Mouse (Mus musculus) left cerebral cortex, postnatal 25 days (tissue): Measurements from ENCODE around the gene Scaf4. TPM values are rescaled to one million over a fixed set of nuclear protein-coding genes. Genes with fewer than 3 reads are reported as not detected.
"Not testable (repeated sequence)": the region's sequence is repeated elsewhere in the genome, so short reads cannot be mapped to it uniquely, and the experiment has no call there.

ENCODE experiments used
- DNase-seq, 2 experiments: peaks; one replicate each; pipeline ENCODE4 v3.0.0; 2022; ENCODE audit warnings: low spot score in 2 of 2, mixed read lengths in 1 of 2
- intact Hi-C: fragments of 180-260 bp; cut with DNase I; formaldehyde crosslinking; loops from one replicate; pipeline ENCODE4 v1.15.1; 2025
- total RNA-seq, 2 experiments: library from RNA; stranded (reverse); gene quantifications; 2 replicates each; pipeline ENCODE4 v1.2.3; 2021

Gene Scaf4
- total RNA-seq, 2 experiments from 2014 or later: 41.1 to 42.8 TPM

GRCm38 (mm10) chr16:90297479-90298425 is 13.4 kb upstream of the Scaf4 start:
- intact Hi-C loops: no loop called here
- DNase-seq: no peak

GRCm38 (mm10) chr16:90291675-90292074 is 7.4 kb upstream of the Scaf4 start:
- intact Hi-C loops: no loop called here
- no peak for DNase-seq

GRCm38 (mm10) chr16:90290962-90291361 is 6.7 kb upstream of the Scaf4 start:
- DNase-seq: no peak
- intact Hi-C loops: no loop called here

DNA sequence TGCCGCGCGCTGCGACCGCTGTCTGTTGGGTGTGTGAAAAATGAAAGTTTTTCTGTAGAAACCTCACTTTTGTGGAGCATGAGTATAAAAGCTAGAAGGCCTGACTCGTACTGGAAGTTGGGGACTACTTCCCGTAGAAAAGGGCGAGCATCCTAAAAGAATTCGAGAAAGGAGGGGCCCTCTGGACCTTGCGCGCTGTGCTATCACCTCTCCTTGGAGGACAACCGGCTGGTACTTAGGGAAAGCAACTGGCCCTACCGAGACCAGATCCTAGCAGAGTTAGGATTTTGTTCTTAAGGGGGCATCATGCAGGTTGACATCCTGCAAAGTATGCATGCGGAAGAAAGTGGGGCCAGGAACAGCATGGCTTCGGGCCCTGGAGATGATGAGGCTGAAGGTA is 613 bp upstream of the Scaf4 start:
- intact Hi-C loops: no loop called here
- DNase-seq: peak in 1 of 2 experiments; percentile 8

GRCm38 (mm10) chr16:90283266-90283904 is 918 bp downstream of the Scaf4 start:
- intact Hi-C loops: no loop called here
- DNase-seq: peak in 1 of 2 experiments; percentile 13

- DNase-seq: no peak
- intact Hi-C loops: no loop called here
Observed at GRCm38 (mm10) chr16:90282620-90283265, 1.6 kb downstream of the Scaf4 start.

- intact Hi-C loops: no loop called here
- no peak for DNase-seq
Observed at GRCm38 (mm10) chr16:90281406-90281805, 2.9 kb downstream of the Scaf4 start.

GRCm38 (mm10) chr16:90280989-90281388 is 3.3 kb downstream of the Scaf4 start:
- DNase-seq: no peak
- intact Hi-C loops: no loop called here

- intact Hi-C loops: no loop called here
- no peak for DNase-seq
Observed at GRCm38 (mm10) chr16:90280515-90280914, 3.8 kb downstream of the Scaf4 start.

DNA sequence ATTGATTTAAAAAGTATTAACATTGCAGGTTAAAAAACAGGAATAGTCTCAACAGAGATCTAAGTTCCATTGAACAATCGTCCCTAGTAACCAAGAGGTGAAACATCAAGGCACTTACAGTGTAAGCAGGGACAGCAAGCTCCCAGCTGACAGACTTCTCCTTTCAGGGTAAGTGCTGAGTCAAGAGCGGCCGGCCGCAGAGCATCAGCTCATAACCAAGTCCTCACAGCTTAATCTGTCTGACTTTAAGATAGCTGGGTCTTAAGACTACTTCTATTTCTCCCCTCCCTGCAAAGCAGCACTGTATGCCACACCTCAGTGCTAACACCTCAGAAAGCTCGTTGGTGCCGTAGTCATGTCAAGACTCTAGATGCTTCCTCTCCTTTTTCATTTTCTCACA is 5.2 kb downstream of the Scaf4 start:
- DNase-seq: no peak
- intact Hi-C loops: no loop called here

- DNase-seq: peak in 1 of 2 experiments; percentile 23
- intact Hi-C loops: no loop called here
Observed at GRCm38 (mm10) chr16:90275521-90275920, 8.8 kb downstream of the Scaf4 start.

GRCm38 (mm10) chr16:90266581-90266980 is 17.7 kb downstream of the Scaf4 start:
- no peak for DNase-seq
- intact Hi-C loops: no loop called here

GRCm38 (mm10) chr16:90265106-90265505 is 19.2 kb downstream of the Scaf4 start:
- intact Hi-C loops: no loop called here
- DNase-seq: no peak

DNA sequence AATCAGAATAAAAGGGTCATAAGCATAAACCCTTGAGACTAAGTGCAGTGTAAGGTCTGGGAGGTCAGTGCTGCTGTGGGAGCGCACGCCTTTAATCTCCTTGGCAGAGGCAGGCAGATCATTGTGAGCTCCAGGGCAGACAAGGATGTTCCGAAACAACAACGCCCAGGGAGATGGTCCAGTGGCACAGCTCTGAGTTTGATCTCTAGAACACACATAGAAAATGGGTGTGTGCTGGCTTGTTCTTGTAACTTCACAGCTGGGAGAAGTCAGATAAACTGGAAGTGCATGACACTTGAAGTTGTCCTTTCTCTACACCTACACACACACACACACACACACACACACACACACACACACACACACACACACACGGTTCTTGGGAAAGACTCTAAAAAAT is 20.3 kb downstream of the Scaf4 start:
- no peak for DNase-seq
- intact Hi-C loops: no loop called here

- intact Hi-C loops: no loop called here
- no peak for DNase-seq
Observed at GRCm38 (mm10) chr16:90261791-90262190, 22.5 kb downstream of the Scaf4 start.

- intact Hi-C loops: no loop called here
- DNase-seq: no peak
Observed at GRCm38 (mm10) chr16:90260097-90260496, 24.2 kb downstream of the Scaf4 start.

DNA sequence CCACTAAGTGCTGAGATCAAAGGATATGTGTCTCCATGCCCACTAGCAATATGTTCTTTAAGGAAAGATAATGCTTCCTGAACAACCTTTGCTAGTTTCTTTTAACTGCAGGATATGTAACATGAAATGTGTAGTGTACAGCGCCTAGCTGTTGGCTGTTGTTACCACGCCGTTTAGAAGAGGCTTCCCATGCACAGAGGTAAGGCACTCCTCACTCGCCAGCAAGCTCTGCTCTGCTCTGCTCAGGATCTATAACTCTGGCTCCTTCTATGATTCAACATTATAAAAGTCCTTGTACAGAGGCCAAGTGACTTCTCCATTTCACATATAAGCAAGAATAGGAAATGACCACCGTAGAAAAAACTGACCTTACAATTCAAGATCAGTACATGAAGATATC is 24.7 kb downstream of the Scaf4 start:
- intact Hi-C loops: no loop called here
- DNase-seq: no peak

DNA sequence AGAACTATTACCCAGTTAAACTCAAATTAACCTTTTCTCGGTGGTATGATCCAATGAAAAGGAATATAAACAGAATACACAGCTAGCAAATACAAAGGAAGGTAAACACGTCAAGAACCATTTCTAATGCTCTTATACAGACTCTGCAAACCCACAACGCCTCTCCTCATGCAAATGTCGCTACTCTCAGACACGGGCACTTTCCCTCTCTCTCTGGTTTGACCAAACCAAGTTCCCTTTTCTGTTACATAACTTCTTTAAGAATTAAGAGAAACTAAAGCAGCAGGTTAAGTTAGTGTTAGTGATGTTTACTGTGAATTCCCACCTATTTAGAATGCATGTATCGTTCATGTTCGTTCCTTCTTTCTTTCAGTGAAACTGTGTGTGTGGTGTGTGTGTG is 25.4 kb downstream of the Scaf4 start:
- intact Hi-C loops: no loop called here
- DNase-seq: no peak

DNA sequence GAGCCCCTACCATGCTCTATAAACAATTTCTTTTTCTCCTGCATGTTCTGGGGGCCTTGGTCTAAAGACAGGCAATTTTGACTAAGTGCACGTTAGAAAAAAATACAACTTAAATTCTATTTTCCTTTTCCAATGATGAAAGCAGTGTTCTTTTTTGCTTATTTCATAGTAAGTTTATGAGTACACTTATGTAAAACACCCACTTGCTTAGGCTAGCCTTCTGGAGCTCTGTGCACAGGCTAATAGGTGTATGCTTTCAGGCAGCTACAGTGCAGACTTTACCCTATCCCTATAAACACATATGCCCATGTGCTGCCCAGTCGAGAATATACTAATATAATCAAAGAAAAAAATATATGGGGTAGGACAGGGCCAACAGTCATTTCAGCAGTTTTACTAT is 31.8 kb downstream of the Scaf4 start:
- peak in 1 of 2 experiments; percentile 60 for DNase-seq
- intact Hi-C loops: no loop called here

DNA sequence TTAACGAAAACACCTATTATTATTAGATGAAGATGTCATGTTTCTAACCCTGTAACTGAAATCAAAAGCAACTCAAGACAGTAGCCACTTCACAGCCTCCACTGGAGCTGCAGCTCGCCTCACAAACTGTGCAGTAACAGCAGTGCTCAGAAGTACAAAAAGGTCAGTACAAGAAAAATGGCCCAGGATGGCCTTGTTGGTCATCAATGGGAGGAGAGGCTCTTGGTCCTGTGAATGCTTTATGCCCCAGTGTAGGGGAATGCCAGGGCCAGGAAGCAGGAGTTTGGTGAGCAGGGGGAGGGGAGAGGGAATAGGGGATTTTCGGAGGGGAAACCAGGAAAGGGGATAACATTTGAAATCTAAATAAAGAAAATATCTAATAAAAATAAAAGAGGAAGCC is 33.0 kb downstream of the Scaf4 start:
- intact Hi-C loops, DNase-seq: not testable (repeated sequence)
